ENCODE assay signal across 13 mouse cellular contexts in the genomic region with DNA sequence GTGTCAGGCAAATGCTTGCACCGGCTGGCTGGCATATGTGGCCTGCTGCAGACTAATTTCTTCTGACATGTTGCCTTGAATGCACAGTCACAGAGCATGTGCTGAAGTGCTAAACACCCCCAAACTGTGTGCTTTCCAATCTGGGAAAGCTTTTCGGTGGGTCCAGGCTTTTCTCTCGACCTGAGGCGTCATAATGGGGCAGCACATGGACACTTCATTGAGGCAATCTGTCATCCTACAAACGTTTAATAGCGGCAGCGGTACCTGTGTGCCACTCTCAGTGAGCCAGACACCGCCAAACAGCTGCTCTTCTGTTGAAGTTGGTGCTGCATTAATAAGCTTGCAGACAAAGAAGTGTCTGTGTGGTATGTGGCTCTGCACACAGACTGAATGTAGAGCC.
A peak's percentile ranks its signal among the peaks of the same experiment; 100 is the strongest.
DNase-seq lines count a peak whose midpoint lies in the region; ATAC-seq lines count a peak whose summit lies in the region.
"Had no signal": no experiment of that assay in that cellular context is flagged by ENCODE, and none has a peak within 500 bp of the region (broad histone marks: within the 10 kb centered on the region; RNA-seq: fewer than 3 reads in every experiment).

No protein-coding gene starts in this region.

- no peaks in the 10 kb centered on the region for H3K9me3 ChIP-seq in forebrain, embryonic 11.5 days (ENCODE audit: control insufficient read depth, low read length)
- no peaks in the 10 kb centered on the region for H3K9me3 ChIP-seq in forebrain, embryonic 10.5 days
- H3K9me3 ChIP-seq: liver, embryonic 13.5 days had no signal

- no peaks in the 10 kb centered on the region for H3K36me3 ChIP-seq in forebrain, embryonic 11.5 days (ENCODE audit: control insufficient read depth, insufficient read depth, low read length)
- H3K36me3 ChIP-seq in forebrain, embryonic 10.5 days (replicated peaks), result no peaks in the 10 kb centered on the region
- H3K36me3 ChIP-seq: liver, embryonic 13.5 days had no signal

- no peaks in the 10 kb centered on the region for H3K4me1 ChIP-seq in forebrain, embryonic 11.5 days (replicated peaks; ENCODE audit: control insufficient read depth, insufficient read depth, low read length)
- H3K4me1 ChIP-seq in forebrain, embryonic 10.5 days, result no peaks in the 10 kb centered on the region
- H3K4me1 ChIP-seq: liver, embryonic 13.5 days had no signal

- no peaks in the 10 kb centered on the region for H3K27me3 ChIP-seq in forebrain, embryonic 11.5 days (ENCODE audit: control insufficient read depth, insufficient read depth, low read length)
- H3K27me3 ChIP-seq in forebrain, embryonic 10.5 days (ENCODE audit: poor library complexity, severe bottlenecking), result no peaks in the 10 kb centered on the region
- H3K27me3 ChIP-seq: liver, embryonic 13.5 days had no signal

- H3K4me2 ChIP-seq in forebrain, embryonic 11.5 days (ENCODE audit: low read depth, low read length, severe bottlenecking), result no peak overlapping the region
- H3K4me2 ChIP-seq: liver, embryonic 13.5 days had no signal

- 75% methylated on average over 8 of the region's 8 CpGs for WGBS in forebrain, embryonic 11.5 days
- 88% methylated on average over 8 of the region's 8 CpGs for WGBS in forebrain, embryonic 10.5 days

- peak; percentile 66 for ATAC-seq in forebrain, embryonic 11.5 days (replicated peaks; ENCODE audit: low FRiP score)

- no peak overlapping the region for H3K27ac ChIP-seq in forebrain, embryonic 11.5 days (ENCODE audit: low read depth, low read length)
- H3K27ac ChIP-seq in forebrain, embryonic 10.5 days, result no peak overlapping the region
- H3K27ac ChIP-seq: layer of hippocampus, adult 2 months; liver, embryonic 13.5 days had no signal

- H3K4me3 ChIP-seq in forebrain, embryonic 11.5 days (ENCODE audit: low read depth, low read length), result no peak overlapping the region
- H3K4me3 ChIP-seq in forebrain, embryonic 10.5 days, result no peak overlapping the region
- H3K4me3 ChIP-seq: layer of hippocampus, adult 2 months; liver, embryonic 13.5 days had no signal

- no peak overlapping the region for H3K9ac ChIP-seq in forebrain, embryonic 11.5 days (ENCODE audit: low read length)
- H3K9ac ChIP-seq: liver, embryonic 13.5 days had no signal

- DNase-seq in forebrain, embryonic 11.5 days (ENCODE audit: low spot score), result no peak
- no peak for DNase-seq in forebrain, embryonic 10.5 days (ENCODE audit: extremely low spot score, low spot score)
- peak; percentile 31 for DNase-seq in right cerebral cortex, postnatal 25 days
- no peak for DNase-seq in right cerebral cortex, postnatal 4 days
- DNase-seq in layer of hippocampus, postnatal 36 days, result peak; percentile 18 to 33
- peak; percentile 70 for DNase-seq in retina, postnatal 1 day
- no peak for DNase-seq in urinary bladder, postnatal 36 days (ENCODE audit: low spot score in 2 of 2)
- DNase-seq in thymus, postnatal 36 days, result no peak
- DNase-seq: adrenal gland, adult 8-10 months; cerebellum, adult 8-10 months; heart, adult 11 months; liver, embryonic 13.5 days had no signal

Comparison
In these comparisons a context has a peak if more than half of its experiments do, and no peak if none do; other contexts are left out.
1. DNase-seq: peak in right cerebral cortex, postnatal 25 days (single experiment), layer of hippocampus, postnatal 36 days (2 of 2) and retina, postnatal 1 day (single experiment); none in forebrain, embryonic 11.5 days (single experiment), forebrain, embryonic 10.5 days (single experiment), right cerebral cortex, postnatal 4 days (single experiment), urinary bladder, postnatal 36 days (0 of 2) and thymus, postnatal 36 days (0 of 2).